Comparison of ENCODE assay signal across 8 mouse cellular contexts in genomic region chr17:12810103-12810972, GRCm38 (mm10). TPM values are rescaled to one million over a fixed set of nuclear protein-coding genes. Genes with fewer than 3 reads are reported as not detected.
A peak's percentile ranks its signal among the peaks of the same experiment; 100 is the strongest.
DNase-seq lines count a peak whose midpoint lies in the region; ATAC-seq and TF ChIP-seq lines count a peak whose summit lies in the region.

No protein-coding gene starts in this region.

- no peak for TF ChIP-seq POLR2A in bone marrow macrophage, adult 2 months (IDR thresholded peaks at IDR 0.05; ENCODE audit: borderline replicate concordance, low read depth, low read length)
- TF ChIP-seq POLR2A in embryonic fibroblast, embryonic 13.5 days (IDR thresholded peaks at IDR 0.05; ENCODE audit: low read depth, low read length): no peak

- H3K27me3 ChIP-seq in heart, embryonic 13.5 days (replicated peaks): no peaks in the 10 kb centered on the region
- no peaks in the 10 kb centered on the region for H3K27me3 ChIP-seq in kidney, embryonic 16.5 days (ENCODE audit: insufficient read depth, low read length)
- H3K27me3 ChIP-seq in stomach, embryonic 14.5 days (ENCODE audit: control insufficient read depth, insufficient read depth, low read length): no peaks in the 10 kb centered on the region

- H3K9me3 ChIP-seq in heart, embryonic 13.5 days: 0 out of 2 replicates have a peak, but pooled peaks cover 5% of the 10 kb centered on the region
- H3K9me3 ChIP-seq in kidney, embryonic 16.5 days (ENCODE audit: low read length): peaks cover 7% of the 10 kb centered on the region; the same call in 1 of the 2 replicates
- H3K9me3 ChIP-seq in stomach, embryonic 14.5 days (ENCODE audit: control insufficient read depth, low read depth, low read length): 0 out of 2 replicates have a peak, but pooled peaks cover 2% of the 10 kb centered on the region

- peak; percentile 76 for TF ChIP-seq CTCF in bone marrow macrophage, adult 2 months (IDR thresholded peaks at IDR 0.05; ENCODE audit: low read depth, low read length)
- TF ChIP-seq CTCF in embryonic fibroblast, embryonic 13.5 days (IDR thresholded peaks at IDR 0.05; ENCODE audit: borderline replicate concordance, insufficient read depth, low read length): peak; percentile 69; the same call in 1 of the 2 replicates

- H3K27ac ChIP-seq in bone marrow macrophage, adult 2 months (ENCODE audit: insufficient read depth, low read depth, low read length): 0 out of 2 replicates have a peak overlapping the region, but pooled peaks have one; percentile 21
- H3K27ac ChIP-seq in embryonic fibroblast, embryonic 13.5 days (ENCODE audit: insufficient read depth, low read length): no peak overlapping the region
- H3K27ac ChIP-seq in heart, embryonic 13.5 days (replicated peaks): peak overlapping the region; percentile 92
- H3K27ac ChIP-seq in kidney, embryonic 16.5 days (ENCODE audit: low read length): peak overlapping the region; percentile 61
- peak overlapping the region; percentile 78; the same call in 1 of the 2 replicates for H3K27ac ChIP-seq in stomach, embryonic 14.5 days (ENCODE audit: low read length)

- H3K4me1 ChIP-seq in bone marrow macrophage, adult 2 months (ENCODE audit: control insufficient read depth, insufficient read depth, low read length): peaks cover 2% of the 10 kb centered on the region; the same call in 1 of the 2 replicates
- H3K4me1 ChIP-seq in embryonic fibroblast, embryonic 13.5 days (ENCODE audit: control insufficient read depth, insufficient read depth, low read length): no peaks in the 10 kb centered on the region
- H3K4me1 ChIP-seq in heart, embryonic 13.5 days: peaks cover 28% of the 10 kb centered on the region
- peaks cover 6% of the 10 kb centered on the region; the same call in 1 of the 2 replicates for H3K4me1 ChIP-seq in kidney, embryonic 16.5 days (ENCODE audit: insufficient read depth, low read length)
- H3K4me1 ChIP-seq in stomach, embryonic 14.5 days (ENCODE audit: control insufficient read depth, insufficient read depth, low read length): peaks cover 15% of the 10 kb centered on the region

- H3K4me2 ChIP-seq in heart, embryonic 13.5 days: peak overlapping the region; percentile 31
- no peak overlapping the region for H3K4me2 ChIP-seq in kidney, embryonic 16.5 days (replicated peaks; ENCODE audit: low read depth, low read length)
- 0 out of 2 replicates have a peak overlapping the region, but pooled peaks have one; percentile 6 for H3K4me2 ChIP-seq in stomach, embryonic 14.5 days (replicated peaks; ENCODE audit: low read depth, low read length)

- H3K36me3 ChIP-seq in heart, embryonic 13.5 days: peaks cover 55% of the 10 kb centered on the region
- peaks cover 14% of the 10 kb centered on the region for H3K36me3 ChIP-seq in kidney, embryonic 16.5 days (ENCODE audit: insufficient read depth, low read length)
- peaks cover 9% of the 10 kb centered on the region; the same call in 1 of the 2 replicates for H3K36me3 ChIP-seq in stomach, embryonic 14.5 days (ENCODE audit: control insufficient read depth, insufficient read depth, low read length)

- H3K9ac ChIP-seq in heart, embryonic 13.5 days: peak overlapping the region; percentile 69
- H3K9ac ChIP-seq in kidney, embryonic 16.5 days (replicated peaks; ENCODE audit: low read length): no peak overlapping the region; the same call in 1 of the 2 replicates
- no peak overlapping the region for H3K9ac ChIP-seq in stomach, embryonic 14.5 days (replicated peaks; ENCODE audit: low read depth, low read length)

- H3K4me3 ChIP-seq in bone marrow macrophage, adult 2 months (ENCODE audit: insufficient read depth, low read length): no peak overlapping the region
- H3K4me3 ChIP-seq in embryonic fibroblast, embryonic 13.5 days (ENCODE audit: insufficient read depth, low read length): no peak overlapping the region
- no peak overlapping the region for H3K4me3 ChIP-seq in heart, embryonic 13.5 days
- no peak overlapping the region for H3K4me3 ChIP-seq in kidney, embryonic 16.5 days (ENCODE audit: low read length)
- H3K4me3 ChIP-seq in stomach, embryonic 14.5 days (ENCODE audit: low read depth, low read length): no peak overlapping the region

- WGBS in heart, embryonic 13.5 days: 10% methylated on average over 14 of the region's 14 CpGs
- WGBS in kidney, embryonic 16.5 days: 23% methylated on average over 14 of the region's 14 CpGs
- WGBS in stomach, embryonic 14.5 days: 19% methylated on average over 14 of the region's 14 CpGs

- peak; percentile 69; the same call in 1 of the 2 replicates for ATAC-seq in heart, embryonic 13.5 days (ENCODE audit: extremely low read depth, insufficient number of reproducible peaks, low FRiP score, low TSS enrichment)
- ATAC-seq in kidney, embryonic 16.5 days (ENCODE audit: low FRiP score, low TSS enrichment): peak; percentile 92
- peak; percentile 84 for ATAC-seq in stomach, embryonic 14.5 days (ENCODE audit: insufficient number of reproducible peaks, insufficient read depth, low FRiP score, low read depth)

- peak; percentile 86 for DNase-seq in CD4-positive, CD25-positive, alpha-beta regulatory T cell, adult 2 months (ENCODE audit: low read depth, low spot score)
- DNase-seq in liver: peak; percentile 61
- DNase-seq in naive thymus-derived CD4-positive, alpha-beta T cell, adult 2 months (ENCODE audit: low read depth): peak; percentile 86

RNA-seq across cellular contexts. Expression of gene Igf2r, which starts 40.9 kb away (rescaled TPM):
- polyA plus RNA-seq in bone marrow macrophage, adult 2 months (2012; ENCODE audit: insufficient read depth, insufficient read length, missing spikeins): 31.0 and 36.5 TPM in 2 replicates
- 246 and 249 TPM in 2 replicates for polyA plus RNA-seq in embryonic fibroblast, embryonic 13.5 days (2011; ENCODE audit: insufficient read length, low read depth, missing spikeins)
- 142 and 143 TPM in 2 replicates for polyA plus RNA-seq in heart, embryonic 13.5 days (2015; fragmentation: Nextera tagmentation; extraction: Ambion mirVana)
- polyA plus RNA-seq in kidney, embryonic 16.5 days (2015; fragmentation: Nextera tagmentation; extraction: Ambion mirVana): 32.1 and 33.6 TPM in 2 replicates
- polyA plus RNA-seq in stomach, embryonic 14.5 days (2014; fragmentation: Nextera tagmentation; extraction: Ambion mirVana): 46.0 and 51.7 TPM in 2 replicates

RNA-seq across cellular contexts. Expression of gene Mas1, which starts 57.6 kb away (rescaled TPM):
- not detected in 2 replicates for polyA plus RNA-seq in bone marrow macrophage, adult 2 months (2012; ENCODE audit: insufficient read depth, insufficient read length, missing spikeins)
- polyA plus RNA-seq in embryonic fibroblast, embryonic 13.5 days (2011; ENCODE audit: insufficient read length, low read depth, missing spikeins): not detected in 2 replicates
- 0.25 and 0.31 TPM in 2 replicates for polyA plus RNA-seq in heart, embryonic 13.5 days (2015; fragmentation: Nextera tagmentation; extraction: Ambion mirVana)
- polyA plus RNA-seq in kidney, embryonic 16.5 days (2015; fragmentation: Nextera tagmentation; extraction: Ambion mirVana): 0.61 and 0.89 TPM in 2 replicates
- polyA plus RNA-seq in stomach, embryonic 14.5 days (2014; fragmentation: Nextera tagmentation; extraction: Ambion mirVana): 1.7 and 2.0 TPM in 2 replicates
